Mouse (Mus musculus) granulocyte monocyte progenitor cell, adult 5-6 weeks (primary cell): ENCODE measurements around the gene Trappc4. TPM values are rescaled to one million over a fixed set of nuclear protein-coding genes. Genes with fewer than 3 reads are reported as not detected.
"Not testable (repeated sequence)": the region's sequence is repeated elsewhere in the genome, so short reads cannot be mapped to it uniquely, and the experiment has no call there.

Source experiments
- ATAC-seq: replicated peaks from 2 replicates; pipeline ENCODE4 v1.8.0; 2016; ENCODE audit warnings: mild to moderate bottlenecking, moderate TSS enrichment, inconsistent platforms; ENCODE audit not compliant: poor library complexity, severe bottlenecking
- total RNA-seq, 2 experiments: library from RNA; stranded (forward) in 1 of 2; stranded (reverse) in 1 of 2; fragments of 200-712, 200-1000 nt in 1 of 2; fragments of >200 nt in 1 of 2; fragmentation: Nextera tagmentation in 1 of 2; gene quantifications; 2 replicates each; pipeline ENCODE4 v1.2.3; 2014 to 2017

Gene Trappc4
- total RNA-seq, 2 experiments from 2014 or later = 39.6 to 52.2 TPM

GRCm38 (mm10) chr9:44410647-44411336 lies 3.4 kb upstream of the Trappc4 start:
- ATAC-seq = no peak

GRCm38 (mm10) chr9:44408693-44409092 lies 1.3 kb upstream of the Trappc4 start:
- not testable (repeated sequence) for ATAC-seq

DNA sequence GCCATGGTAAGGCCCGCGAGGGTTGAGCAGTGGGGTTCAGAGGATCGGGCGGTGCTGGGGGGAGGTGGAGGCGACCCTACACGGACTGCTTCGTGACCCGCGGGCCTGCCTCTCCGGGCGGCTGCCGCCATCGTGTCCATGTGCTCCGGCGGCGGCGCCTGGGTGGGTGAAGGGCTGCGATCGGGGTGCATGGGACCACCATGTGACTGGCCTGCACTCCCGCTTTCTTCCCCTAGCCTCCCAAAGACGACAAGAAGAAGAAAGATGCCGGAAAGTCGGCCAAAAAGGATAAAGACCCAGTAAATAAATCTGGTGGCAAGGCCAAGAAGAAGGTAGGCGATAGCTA lies 325 bp upstream of the Trappc4 start:
- no peak; the same call in 1 of the 2 replicates for ATAC-seq

- no peak for ATAC-seq
Observed at GRCm38 (mm10) chr9:44405011-44405410, 2.4 kb downstream of the Trappc4 start.

DNA sequence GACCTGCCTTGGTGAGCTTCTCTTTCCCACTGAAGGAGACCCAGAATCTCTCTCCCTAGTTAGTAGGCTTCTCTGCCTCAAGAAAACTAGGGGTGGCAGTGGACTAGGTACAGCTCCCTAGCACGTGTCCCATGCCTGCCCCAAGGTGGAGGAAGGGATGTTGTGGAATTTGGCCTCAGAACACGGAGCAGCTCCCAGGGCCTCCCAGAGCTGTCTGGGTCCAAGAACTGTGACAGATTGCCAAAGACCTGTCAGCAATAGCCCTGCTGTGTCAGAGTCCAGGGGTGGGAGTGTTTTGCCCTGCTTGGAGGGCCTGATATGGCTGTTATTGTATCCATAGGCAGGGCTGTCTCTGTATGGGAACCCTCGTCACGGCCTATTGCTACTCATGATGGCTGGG lies 6.3 kb downstream of the Trappc4 start:
- ATAC-seq = no peak

- ATAC-seq = no peak
Observed at GRCm38 (mm10) chr9:44399795-44400114, 7.6 kb downstream of the Trappc4 start.

DNA sequence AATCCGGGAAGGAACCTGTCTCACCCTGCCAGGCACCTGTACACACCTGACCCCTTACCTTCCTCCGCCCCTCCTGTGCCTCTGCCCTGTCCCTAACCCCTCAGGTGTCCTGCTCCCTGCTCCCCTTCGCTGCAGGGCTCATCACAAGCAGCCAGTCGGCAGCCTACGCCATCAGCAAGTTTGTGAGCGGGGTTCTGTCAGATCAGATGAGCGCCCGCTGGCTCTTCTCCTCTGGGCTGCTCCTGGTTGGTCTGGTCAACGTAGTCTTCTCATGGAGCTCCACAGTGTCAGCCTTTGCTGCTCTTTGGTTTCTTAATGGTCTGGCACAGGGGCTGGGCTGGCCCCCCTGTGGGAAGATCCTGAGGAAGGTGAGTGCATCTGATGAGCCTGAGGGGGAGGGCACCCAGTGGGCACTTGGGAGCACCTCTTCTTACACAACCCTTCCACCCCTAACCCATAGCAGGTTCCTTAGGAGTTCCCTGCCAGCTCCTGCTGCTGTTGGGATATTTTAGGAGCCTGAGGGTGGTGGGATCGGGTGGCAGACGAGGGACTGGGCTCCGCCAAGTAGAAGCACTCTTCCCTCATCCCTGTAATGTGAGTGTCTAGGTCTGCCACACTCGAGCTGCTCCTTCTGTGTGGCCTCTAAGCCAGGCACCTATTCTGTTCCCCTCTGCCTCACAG lies 8.1 kb downstream of the Trappc4 start:
- ATAC-seq = no peak

DNA sequence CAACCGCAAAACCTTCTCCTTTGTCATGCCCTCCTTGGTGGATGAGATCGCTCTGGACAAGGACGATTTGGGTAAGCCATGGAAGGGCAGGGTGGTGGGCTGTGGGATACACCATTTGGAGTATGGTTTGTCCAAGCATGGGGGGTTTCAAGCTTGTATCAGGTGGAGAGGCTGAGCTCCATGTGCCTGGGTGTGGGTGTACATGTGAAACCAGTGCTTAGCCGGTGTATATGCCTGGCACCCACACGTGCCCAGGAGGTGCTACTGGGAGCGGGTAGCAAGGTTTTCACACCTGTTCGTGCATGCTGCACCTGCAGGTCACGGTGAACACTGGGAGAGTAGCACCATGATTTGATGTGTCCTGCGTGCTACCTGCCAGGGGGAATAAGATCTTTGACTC lies 8.8 kb downstream of the Trappc4 start:
- no peak for ATAC-seq

GRCm38 (mm10) chr9:44398087-44398486 lies 9.3 kb downstream of the Trappc4 start:
- ATAC-seq = no peak

GRCm38 (mm10) chr9:44396684-44397411 lies 10.6 kb downstream of the Trappc4 start, which contains the start of gene Slc37a4:
Gene Slc37a4 (plus strand): TSS chr9:44396852.
- peak; percentile 97 for ATAC-seq

- ATAC-seq = peak; percentile 65
Observed at GRCm38 (mm10) chr9:44391466-44391865, 15.9 kb downstream of the Trappc4 start.

DNA sequence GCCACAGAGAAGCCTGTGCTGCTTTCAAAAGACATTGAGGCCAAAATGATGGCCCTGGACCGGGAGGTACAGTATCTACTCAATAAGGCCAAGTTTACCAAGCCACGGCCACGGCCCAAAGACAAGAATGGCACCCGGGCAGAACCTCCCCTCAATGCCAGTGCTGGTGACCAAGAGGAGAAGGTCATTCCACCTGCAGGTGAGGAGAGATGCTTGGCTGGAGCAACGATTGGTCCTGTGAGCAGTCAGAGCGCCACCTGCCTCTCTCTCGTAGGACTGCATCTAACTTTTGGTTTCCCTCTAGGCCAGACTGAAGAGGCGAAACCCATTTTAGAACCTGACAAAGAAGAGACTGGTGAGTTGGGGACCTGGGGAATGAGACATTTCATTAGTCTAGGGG lies 18.1 kb downstream of the Trappc4 start:
- peak; percentile 54; the same call in 1 of the 2 replicates for ATAC-seq

GRCm38 (mm10) chr9:44387221-44387620 lies 20.2 kb downstream of the Trappc4 start:
- no peak for ATAC-seq

DNA sequence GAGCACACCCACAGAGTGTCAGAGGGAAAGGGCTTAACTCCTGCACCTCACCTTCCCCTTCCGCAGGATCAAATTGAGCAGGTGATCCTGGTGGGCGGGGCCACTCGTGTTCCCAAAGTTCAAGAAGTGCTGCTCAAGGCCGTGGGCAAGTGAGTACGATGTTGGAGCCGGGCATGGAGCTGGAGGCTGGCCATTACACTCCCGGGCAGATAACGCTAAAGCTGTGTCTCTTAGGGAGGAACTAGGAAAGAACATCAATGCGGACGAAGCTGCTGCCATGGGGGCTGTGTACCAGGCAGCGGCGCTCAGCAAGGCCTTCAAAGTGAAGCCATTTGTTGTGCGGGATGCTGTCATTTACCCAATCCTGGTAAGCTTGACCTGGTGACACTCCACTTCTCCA lies 22.8 kb downstream of the Trappc4 start:
- no peak for ATAC-seq

GRCm38 (mm10) chr9:44379862-44380261 lies 27.5 kb downstream of the Trappc4 start:
- no peak for ATAC-seq

DNA sequence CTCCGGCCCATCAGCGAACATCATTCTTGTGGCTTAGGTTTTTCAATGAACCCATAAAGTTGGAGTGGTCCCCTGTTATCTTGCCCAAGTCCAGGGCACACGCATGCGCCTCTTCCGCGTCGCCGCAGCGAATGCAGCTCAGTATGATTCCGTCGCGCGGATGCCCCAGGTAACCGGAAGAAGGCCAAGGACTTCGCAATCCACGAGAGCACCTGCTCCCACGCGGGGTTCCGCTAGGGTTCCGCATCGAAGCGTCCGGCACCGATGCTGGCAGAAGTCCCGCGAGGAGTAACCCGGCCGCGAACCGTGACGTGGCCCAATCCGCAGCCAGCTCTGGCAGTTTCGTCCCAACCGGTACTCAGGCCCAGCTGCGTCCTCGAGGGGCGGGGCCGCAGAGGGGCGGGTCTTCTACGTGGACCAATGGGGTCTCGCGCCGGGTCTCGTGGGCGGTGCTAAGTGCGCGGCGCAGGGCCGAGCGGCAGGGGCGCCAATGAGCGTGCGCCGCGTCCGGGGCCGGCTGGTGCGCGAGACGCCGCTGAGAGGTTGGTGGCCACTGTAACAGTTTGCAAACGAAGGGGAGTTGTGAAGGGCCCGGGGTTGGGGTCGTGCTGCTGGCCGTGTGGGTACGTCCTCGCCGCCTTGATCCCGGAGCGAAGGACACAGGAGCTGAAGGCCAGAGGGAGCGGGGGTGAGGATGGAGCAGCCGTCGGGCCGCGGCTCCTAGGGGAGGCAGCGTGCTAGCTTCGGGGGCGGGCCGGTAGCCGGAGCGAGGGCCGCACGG lies 28.2 kb downstream of the Trappc4 start, which contains the start of gene Hyou1:
Hyou1 (plus strand) TSS at position 437 of the 781 bp plus-strand sequence.
- ATAC-seq = peak; percentile 92

GRCm38 (mm10) chr9:44378153-44378730 lies 29.2 kb downstream of the Trappc4 start:
- ATAC-seq = no peak

- not testable (repeated sequence) for ATAC-seq
Observed at GRCm38 (mm10) chr9:44377335-44377734, 30.1 kb downstream of the Trappc4 start.

GRCm38 (mm10) chr9:44376141-44376540 lies 31.3 kb downstream of the Trappc4 start:
- no peak for ATAC-seq

DNA sequence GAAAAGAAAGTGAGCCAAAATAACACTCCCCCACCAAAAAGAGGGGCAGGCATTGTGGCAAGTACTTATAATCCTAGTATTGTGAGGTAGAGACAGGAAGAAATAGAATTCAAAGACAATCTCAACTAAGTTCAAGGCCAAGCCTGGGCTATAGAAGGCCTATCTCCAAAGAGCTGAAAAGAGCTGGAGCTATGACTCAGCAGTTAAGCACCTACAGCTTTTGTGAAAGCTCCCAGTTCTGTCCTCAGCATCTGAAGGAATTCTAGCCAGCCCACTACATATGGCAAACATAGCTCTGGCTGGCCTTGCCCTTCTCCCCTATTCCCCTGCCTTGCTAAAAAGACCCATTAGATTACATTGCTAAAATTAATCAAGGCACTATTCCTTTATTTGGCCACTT lies 34.0 kb downstream of the Trappc4 start:
- no peak for ATAC-seq
